Mouse (Mus musculus) embryonic facial prominence, embryonic 10.5 days (tissue): Measurements from ENCODE around the gene Gm4631. TPM values are rescaled to one million over a fixed set of nuclear protein-coding genes. Genes with fewer than 3 reads are reported as not detected.
"Not testable (repeated sequence)": the region's sequence is repeated elsewhere in the genome, so short reads cannot be mapped to it uniquely, and the experiment has no call there.

ENCODE experiments used
- DNase-seq: peaks from one replicate; pipeline ENCODE4 v3.0.0-alpha.2; 2017; ENCODE audit warnings: low spot score
- H3K27ac ChIP-seq: fragments of 300-500 bp; sonication (generic); replicated peaks from 2 replicates; pipeline ENCODE4 v1.5.1; 2016; ENCODE audit warnings: mild to moderate bottlenecking
- H3K27me3 ChIP-seq: fragments of 300-500 bp; sonication (generic); replicated peaks from 2 replicates; pipeline ENCODE4 v1.6.1; 2016; ENCODE audit warnings: low read depth, mild to moderate bottlenecking; ENCODE audit not compliant: poor library complexity, severe bottlenecking
- H3K36me3 ChIP-seq: fragments of 300-500 bp; sonication (generic); replicated peaks from 2 replicates; pipeline ENCODE4 v1.6.1; 2016; ENCODE audit warnings: mild to moderate bottlenecking, moderate library complexity
- H3K4me1 ChIP-seq: fragments of 300-500 bp; sonication (generic); 2 replicates; pipeline ENCODE4 v1.6.1; 2016
- H3K4me3 ChIP-seq: fragments of 300-500 bp; sonication (generic); 2 replicates; pipeline ENCODE4 v1.5.1; 2016; ENCODE audit warnings: mild to moderate bottlenecking, moderate library complexity
- H3K9me3 ChIP-seq: fragments of 300-500 bp; sonication (generic); 2 replicates; pipeline ENCODE4 v1.6.1; 2016; ENCODE audit warnings: mild to moderate bottlenecking
- WGBS: fragments of 180-500 bp; shearing (Covaris S2); methylation state at CpG from one replicate; pipeline ENCODE4 v1.1.7; 2016; 5-methylcytosine and 5-hydroxymethylcytosine counted together
- polyA plus RNA-seq: library from polyadenylated mRNA; unstranded; fragments of >200 nt; fragmentation: Nextera tagmentation; extraction: Ambion mirVana; gene quantifications from 2 replicates; pipeline ENCODE4 v1.2.1, GENCODE M21; 2016

The Gm4631 gene
- 22.0 and 23.5 TPM in 2 replicates for polyA plus RNA-seq

DNA sequence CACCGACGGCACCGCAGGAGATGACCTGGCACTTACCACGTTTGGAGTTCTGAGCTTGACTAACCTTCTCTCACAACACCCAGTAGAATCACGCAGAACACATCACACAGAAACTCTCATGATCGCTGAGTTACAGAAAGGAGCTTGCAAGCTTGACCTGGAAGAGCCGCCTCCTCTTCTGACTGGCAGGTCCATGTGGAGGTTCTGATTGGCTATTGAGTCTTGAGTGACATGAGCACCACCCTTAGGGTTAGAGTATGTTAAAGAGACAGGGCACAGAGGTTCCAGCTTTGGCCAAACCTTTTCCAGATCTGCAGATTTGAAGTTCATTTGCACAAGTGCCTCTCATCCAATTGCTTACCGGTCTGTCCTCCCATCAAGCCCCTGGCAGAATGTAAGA lies at the start of gene Gm4631:
Gene Gm4631, minus strand, starts transcription at position 101 of the 400 bp plus-strand sequence.
- H3K27ac ChIP-seq, DNase-seq, H3K27me3 ChIP-seq, H3K9me3 ChIP-seq, H3K36me3 ChIP-seq, H3K4me1 ChIP-seq, H3K4me3 ChIP-seq: not testable (repeated sequence)
- no CpG with 5 or more reads among the region's 8 CpGs for WGBS

DNA sequence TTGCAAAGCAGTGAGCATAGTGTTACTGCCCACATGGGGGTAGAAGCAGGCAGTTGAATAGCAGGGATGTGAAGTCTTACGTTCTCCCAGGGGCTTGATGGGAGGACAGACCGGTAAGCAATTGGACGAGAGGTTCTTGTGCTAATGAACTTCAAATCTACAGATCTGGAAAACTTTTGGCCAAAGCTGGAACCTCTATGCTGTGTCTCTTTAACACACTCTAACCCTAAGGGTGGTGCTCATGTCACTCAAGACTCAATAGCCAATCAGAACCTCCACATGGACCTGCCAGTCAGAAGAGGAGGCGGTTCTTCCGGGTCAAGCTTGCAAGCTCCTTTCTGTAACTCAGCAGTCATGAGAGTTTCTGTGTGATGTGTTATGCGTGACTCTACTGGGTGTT lies 34.1 kb upstream of the Gm4631 start, which contains the start of gene Zfp968:
Gene Zfp968, plus strand, starts transcription at position 301 of the 400 bp plus-strand sequence.
- not testable (repeated sequence) for H3K36me3 ChIP-seq, H3K9me3 ChIP-seq, H3K27ac ChIP-seq, DNase-seq, H3K4me3 ChIP-seq, H3K27me3 ChIP-seq, H3K4me1 ChIP-seq
- WGBS = no CpG with 5 or more reads among the region's 6 CpGs

DNA sequence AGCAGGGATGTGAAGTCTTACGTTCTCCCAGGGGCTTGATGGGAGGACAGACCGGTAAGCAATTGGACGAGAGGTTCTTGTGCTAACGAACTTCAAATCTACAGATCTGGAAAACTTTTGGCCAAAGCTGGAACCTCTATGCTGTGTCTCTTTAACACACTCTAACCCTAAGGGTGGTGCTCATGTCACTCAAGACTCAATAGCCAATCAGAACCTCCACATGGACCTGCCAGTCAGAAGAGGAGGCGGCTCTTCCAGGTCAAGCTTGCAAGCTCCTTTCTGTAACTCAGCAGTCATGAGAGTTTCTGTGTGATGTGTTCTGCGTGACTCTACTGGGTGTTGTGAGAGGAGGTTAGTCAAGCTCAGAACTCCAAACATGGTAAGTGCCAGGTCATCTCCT lies 63.2 kb downstream of the Gm4631 start, which contains the start of gene Gm14440:
Gene Gm14440, plus strand, starts transcription at position 301 of the 400 bp plus-strand sequence.
- H3K36me3 ChIP-seq, H3K9me3 ChIP-seq, H3K27me3 ChIP-seq, H3K4me1 ChIP-seq, DNase-seq, H3K27ac ChIP-seq, H3K4me3 ChIP-seq: not testable (repeated sequence)
- WGBS = no CpG with 5 or more reads among the region's 6 CpGs

Other genes starting within 250 kb of the Gm4631 start
- gene Gm14399, start 196.2 kb downstream of the Gm4631 start, polyA plus RNA-seq = 7.0 and 7.1 TPM in 2 replicates
- 0.67 and 0.84 TPM in 2 replicates for gene Gm14443, start 162.3 kb downstream of the Gm4631 start, polyA plus RNA-seq
- gene Gm14391, start 131.3 kb downstream of the Gm4631 start, polyA plus RNA-seq = 7.1 and 11.5 TPM in 2 replicates
- gene Gm14440, start 63.1 kb downstream of the Gm4631 start, polyA plus RNA-seq = 5.5 and 6.8 TPM in 2 replicates
- gene Zfp968, start 34.2 kb upstream of the Gm4631 start, polyA plus RNA-seq = 5.2 and 7.0 TPM in 2 replicates
- 11.1 and 15.7 TPM in 2 replicates for gene Gm4724, start 97.6 kb upstream of the Gm4631 start, polyA plus RNA-seq
- 1.6 and 6.9 TPM in 2 replicates for gene Zfp965, start 131.8 kb upstream of the Gm4631 start, polyA plus RNA-seq